Mouse (Mus musculus) stomach, embryonic 16.5 days (tissue): ENCODE results near the gene Eml4. TPM values are rescaled to one million over a fixed set of nuclear protein-coding genes. Genes with fewer than 3 reads are reported as not detected.

Experiments used
- ATAC-seq: fragments of 200-750 bp; cut with Nextera tagmentation; 2 replicates; pipeline ENCODE4 v1.8.0; 2017; ENCODE audit warnings: moderate number of reproducible peaks, moderate TSS enrichment; ENCODE audit not compliant: insufficient read depth, low FRiP score
- H3K27ac ChIP-seq: fragments of 300-500 bp; sonication (generic); 2 replicates; pipeline ENCODE4 v1.5.1; 2014; ENCODE audit warnings: low read length
- H3K27me3 ChIP-seq: fragments of 300-500 bp; sonication (generic); 2 replicates; pipeline ENCODE4 v1.6.1; 2014; ENCODE audit warnings: low read length, control low read depth, mixed read lengths; ENCODE audit not compliant: control insufficient read depth, insufficient read depth
- H3K36me3 ChIP-seq: fragments of 300-500 bp; sonication (generic); 2 replicates; pipeline ENCODE4 v1.6.1; 2014; ENCODE audit warnings: low read length; ENCODE audit not compliant: control insufficient read depth, insufficient read depth
- H3K4me1 ChIP-seq: fragments of 300-500 bp; sonication (generic); 2 replicates; pipeline ENCODE4 v1.6.1; 2014; ENCODE audit warnings: low read length, control low read depth, mixed read lengths; ENCODE audit not compliant: control insufficient read depth, insufficient read depth
- H3K4me2 ChIP-seq: fragments of 300-500 bp; sonication (generic); 2 replicates; pipeline ENCODE4 v1.6.1; 2014; ENCODE audit warnings: low read depth, low read length, mixed read lengths
- H3K4me3 ChIP-seq: fragments of 300-500 bp; sonication (generic); replicated peaks from 2 replicates; pipeline ENCODE4 v1.5.1; 2014; ENCODE audit warnings: mild to moderate bottlenecking, low read length
- H3K9ac ChIP-seq: fragments of 300-500 bp; sonication (generic); 2 replicates; pipeline ENCODE4 v1.6.1; 2014; ENCODE audit warnings: low read length
- H3K9me3 ChIP-seq: fragments of 300-500 bp; sonication (generic); replicated peaks from 2 replicates; pipeline ENCODE4 v1.6.1; 2016; ENCODE audit warnings: low read length, control low read depth; ENCODE audit not compliant: control insufficient read depth
- WGBS: fragments of 180-500 bp; shearing (Covaris S2); extraction: QIAGEN DNeasy Blood & Tissue Kit; methylation state at CpG from one replicate; pipeline ENCODE4 v1.1.7; 2014; 5-methylcytosine and 5-hydroxymethylcytosine counted together
- polyA plus RNA-seq: library from polyadenylated mRNA; unstranded; fragments of >200 nt; fragmentation: Nextera tagmentation; extraction: Ambion mirVana; gene quantifications from 2 replicates; pipeline ENCODE4 v1.2.1, GENCODE M21; 2015

Eml4 gene
- polyA plus RNA-seq, 1 experiment from 2014 or later: 24.2 TPM

DNA sequence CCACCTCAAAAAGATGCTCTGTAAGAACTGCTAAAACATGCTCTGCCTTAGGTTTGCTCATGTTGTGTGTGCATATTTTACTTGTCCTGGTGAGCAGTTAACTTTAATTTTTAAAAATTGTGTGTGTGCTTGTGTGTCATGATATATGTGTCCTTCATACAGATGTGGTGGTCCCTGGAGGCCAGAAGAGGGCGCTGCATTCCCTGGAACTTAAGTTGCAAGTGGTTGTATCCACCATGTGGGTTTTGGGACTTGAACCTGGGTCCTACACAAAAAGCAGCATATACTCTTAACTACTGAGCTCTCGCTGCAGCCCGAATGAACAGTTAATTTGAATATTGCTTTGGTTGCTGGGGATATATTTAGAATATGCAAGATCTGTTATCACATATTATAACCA, 36.4 kb downstream of the Eml4 start:
- no peaks in the 10 kb centered on the region for H3K36me3 ChIP-seq
- H3K9ac ChIP-seq: no peak overlapping the region
- H3K27me3 ChIP-seq: no peaks in the 10 kb centered on the region
- H3K9me3 ChIP-seq: no peaks in the 10 kb centered on the region
- no peak overlapping the region for H3K27ac ChIP-seq
- 76% methylated on average over 3 of the region's 3 CpGs for WGBS
- H3K4me1 ChIP-seq: 0 out of 2 replicates have a peak, but pooled peaks cover 3% of the 10 kb centered on the region
- H3K4me3 ChIP-seq: no peak overlapping the region
- ATAC-seq: no peak
- no peak overlapping the region for H3K4me2 ChIP-seq

DNA sequence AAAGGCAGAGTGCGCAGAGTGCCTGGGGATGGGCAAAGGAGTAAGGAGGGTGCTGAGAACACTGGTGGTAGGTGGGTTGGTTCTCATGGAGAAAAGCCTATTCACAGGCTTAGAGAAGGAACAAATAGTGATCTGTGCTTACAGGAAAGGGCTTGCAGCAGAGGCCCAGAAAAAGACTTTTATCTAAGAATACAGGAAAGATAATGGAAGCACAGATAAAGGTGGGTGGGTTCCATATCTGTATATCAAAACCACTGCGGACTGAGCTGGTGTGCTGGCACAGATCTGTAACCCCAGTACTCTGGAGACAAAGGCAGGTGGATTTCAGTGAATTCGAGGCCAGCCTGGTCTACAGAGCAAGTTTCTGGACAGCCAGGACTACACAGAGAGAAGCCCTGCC, 43.3 kb downstream of the Eml4 start:
- Histone ChIP-seq H3K4me2 (no peak overlapping the region), H3K36me3 (no peaks in the 10 kb centered on the region), H3K9me3 (no peaks in the 10 kb centered on the region), H3K4me1 (0 out of 2 replicates have a peak, but pooled peaks cover 2% of the 10 kb centered on the region), H3K4me3 (no peak overlapping the region), H3K27me3 (no peaks in the 10 kb centered on the region), H3K9ac (no peak overlapping the region), H3K27ac (no peak overlapping the region)
- ATAC-seq: no peak
- WGBS: 62% methylated on average over 3 of the region's 3 CpGs

DNA sequence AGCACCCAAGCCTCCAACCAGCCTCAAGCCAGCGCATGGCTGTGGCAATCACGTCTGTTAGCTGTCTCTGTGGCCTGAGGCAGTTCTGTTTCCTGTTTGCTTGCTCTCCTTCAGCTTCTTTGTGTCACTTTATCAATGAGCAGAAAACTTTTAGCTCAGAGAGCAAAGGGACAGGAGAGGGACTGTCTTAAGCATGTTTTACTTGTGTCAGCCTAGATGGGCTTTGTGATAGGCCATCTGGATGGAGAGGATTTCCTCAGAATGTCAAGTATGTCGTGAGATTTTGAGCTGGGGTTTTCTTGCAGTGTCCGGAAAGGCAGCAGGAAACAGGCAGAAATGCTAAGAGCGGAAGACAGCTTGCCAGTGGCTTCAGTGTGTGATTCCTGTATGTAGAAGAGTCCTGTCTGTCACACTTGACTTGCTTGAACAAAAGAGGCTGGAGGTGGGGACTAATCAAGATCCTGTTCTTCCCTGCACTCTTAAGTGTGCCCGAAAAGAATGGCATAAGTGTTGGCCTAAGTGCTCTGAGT, 46.9 kb downstream of the Eml4 start:
- no peak for ATAC-seq

DNA sequence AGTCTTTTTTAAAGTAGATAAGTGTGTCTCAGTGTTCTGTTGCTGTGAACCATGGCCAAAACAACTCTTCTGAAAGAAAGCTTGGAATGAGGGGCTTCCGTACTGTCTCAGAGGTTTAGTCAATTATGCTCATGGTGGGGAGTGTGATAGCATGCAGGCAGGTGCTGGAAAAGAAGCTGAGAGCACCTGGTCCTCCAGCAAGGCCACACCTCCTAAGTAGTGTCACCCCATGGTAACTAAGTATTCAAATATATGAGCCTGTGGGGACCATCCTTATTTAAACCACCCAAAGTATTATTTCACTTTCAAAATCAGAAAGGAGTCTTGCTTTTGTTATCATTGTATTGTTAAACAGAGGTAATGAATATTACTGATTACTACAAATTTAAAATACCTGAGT, 48.0 kb downstream of the Eml4 start:
- no peak overlapping the region for H3K9ac ChIP-seq
- ATAC-seq: no peak
- H3K4me2 ChIP-seq: no peak overlapping the region
- H3K27me3 ChIP-seq: no peaks in the 10 kb centered on the region
- WGBS: 91% methylated on average over 1 of the region's 1 CpGs
- H3K4me1 ChIP-seq: 0 out of 2 replicates have a peak, but pooled peaks cover 2% of the 10 kb centered on the region
- H3K9me3 ChIP-seq: no peaks in the 10 kb centered on the region
- no peak overlapping the region for H3K27ac ChIP-seq
- no peak overlapping the region for H3K4me3 ChIP-seq
- H3K36me3 ChIP-seq: no peaks in the 10 kb centered on the region

More for the DNA sequence above, 46.9 kb downstream of the Eml4 start:
- H3K27ac ChIP-seq: peak overlapping the region; percentile 81
- no peaks in the 10 kb centered on the region for H3K27me3 ChIP-seq
- no peak overlapping the region for H3K4me2 ChIP-seq
- no peaks in the 10 kb centered on the region for H3K9me3 ChIP-seq
- H3K9ac ChIP-seq: 0 out of 2 replicates have a peak overlapping the region, but pooled peaks have one; percentile 32
- H3K4me1 ChIP-seq: 0 out of 2 replicates have a peak, but pooled peaks cover 2% of the 10 kb centered on the region
- 50% methylated on average over 6 of the region's 6 CpGs for WGBS
- no peaks in the 10 kb centered on the region for H3K36me3 ChIP-seq
- no peak overlapping the region for H3K4me3 ChIP-seq

DNA sequence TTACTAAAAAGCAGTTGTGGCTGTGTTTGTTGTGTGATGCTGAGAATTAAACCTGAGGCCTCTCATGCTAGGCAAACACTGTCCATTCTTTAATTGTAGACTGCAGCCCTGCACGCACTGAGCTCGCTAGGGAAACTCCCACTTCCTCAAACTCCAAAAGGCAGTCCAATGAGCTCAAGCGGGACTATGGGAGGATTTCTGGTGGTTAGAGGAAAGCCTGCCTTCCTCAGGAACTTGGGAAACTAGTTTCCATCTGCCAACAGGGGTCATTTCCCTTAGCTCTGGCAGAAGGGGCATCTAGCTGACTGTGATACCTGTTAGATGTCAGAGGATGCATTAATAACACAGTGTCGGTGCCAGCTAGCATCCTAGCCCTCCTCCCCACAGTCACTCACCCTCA, 79.9 kb downstream of the Eml4 start:
- no peaks in the 10 kb centered on the region for H3K9me3 ChIP-seq
- no peaks in the 10 kb centered on the region for H3K4me1 ChIP-seq
- no peak overlapping the region for H3K4me3 ChIP-seq
- 0 out of 2 replicates have a peak, but pooled peaks cover 3% of the 10 kb centered on the region for H3K36me3 ChIP-seq
- H3K9ac ChIP-seq: no peak overlapping the region
- H3K4me2 ChIP-seq: no peak overlapping the region
- no peak for ATAC-seq
- no peak overlapping the region for H3K27ac ChIP-seq
- 72% methylated on average over 4 of the region's 4 CpGs for WGBS
- H3K27me3 ChIP-seq: no peaks in the 10 kb centered on the region

DNA sequence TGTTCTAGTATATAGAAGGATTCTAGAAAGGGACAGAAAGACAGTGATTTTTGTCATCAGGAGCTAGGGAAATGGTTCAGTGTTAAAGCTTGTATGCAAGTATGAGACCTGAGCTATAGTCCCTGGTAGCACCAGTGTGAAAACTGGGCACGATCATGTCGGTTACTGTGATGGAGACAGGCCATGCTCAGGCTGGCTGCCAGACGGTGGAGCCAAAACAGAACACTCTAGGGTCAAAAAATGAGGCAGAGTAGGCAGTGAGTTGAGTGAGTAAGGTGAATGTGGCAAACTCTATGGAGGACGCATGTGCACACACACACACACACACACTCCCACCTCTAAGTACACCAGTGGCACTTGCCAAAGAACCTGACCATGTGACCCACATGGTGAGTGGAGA, 92.7 kb downstream of the Eml4 start:
- Histone ChIP-seq H3K36me3 (0 out of 2 replicates have a peak, but pooled peaks cover 7% of the 10 kb centered on the region), H3K27me3 (no peaks in the 10 kb centered on the region), H3K9ac (no peak overlapping the region), H3K27ac (no peak overlapping the region), H3K4me1 (no peaks in the 10 kb centered on the region), H3K4me2 (no peak overlapping the region), H3K9me3 (no peaks in the 10 kb centered on the region), H3K4me3 (no peak overlapping the region)
- ATAC-seq: no peak
- 88% methylated on average over 4 of the region's 4 CpGs for WGBS

DNA sequence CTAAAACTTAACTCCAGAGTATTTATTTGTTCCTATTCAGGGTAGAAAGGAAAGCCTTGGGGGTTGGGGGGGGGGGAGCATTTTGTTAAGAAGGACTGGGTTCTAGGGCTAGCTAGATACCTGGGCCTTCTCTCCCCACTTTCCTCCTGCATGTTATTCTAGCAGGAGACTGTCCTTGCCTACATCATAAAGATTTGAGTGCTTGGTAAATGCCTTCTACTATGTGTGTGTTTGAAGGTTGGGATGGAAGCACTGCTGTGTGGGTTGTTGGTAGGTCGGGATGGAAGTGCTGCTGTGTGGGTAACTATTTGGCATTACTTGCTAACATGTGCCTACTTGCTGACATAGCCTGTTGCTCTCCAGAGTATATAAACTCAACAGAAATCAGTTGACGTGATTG, 98.9 kb downstream of the Eml4 start:
- Histone ChIP-seq H3K9me3 (no peaks in the 10 kb centered on the region), H3K36me3 (peaks cover 13% of the 10 kb centered on the region; the same call in 1 of the 2 replicates), H3K4me2 (no peak overlapping the region), H3K9ac (no peak overlapping the region), H3K4me1 (no peaks in the 10 kb centered on the region), H3K27me3 (no peaks in the 10 kb centered on the region), H3K4me3 (no peak overlapping the region), H3K27ac (no peak overlapping the region)
- no peak for ATAC-seq
- WGBS: 87% methylated on average over 2 of the region's 2 CpGs

DNA sequence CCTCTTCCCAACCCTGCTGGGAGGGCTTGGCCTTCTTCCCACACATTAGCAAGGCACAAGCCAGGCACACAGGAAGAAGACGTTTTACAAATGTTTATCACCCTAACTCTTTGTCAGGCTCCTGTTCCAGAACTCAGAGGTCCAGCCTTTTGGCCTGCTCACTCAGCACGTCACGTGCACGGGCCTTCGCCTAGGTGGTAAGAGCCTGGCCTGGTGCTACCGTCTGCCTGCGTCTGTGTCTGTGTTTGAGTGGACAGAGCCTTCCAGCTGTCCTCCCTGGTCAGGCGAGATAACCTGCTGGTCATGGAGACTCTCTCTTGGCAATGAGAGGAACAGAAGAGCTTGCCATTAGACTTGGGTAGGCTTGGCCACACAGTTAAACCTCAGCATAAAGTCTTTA, 100.6 kb downstream of the Eml4 start:
- peaks cover 20% of the 10 kb centered on the region for H3K36me3 ChIP-seq

DNA sequence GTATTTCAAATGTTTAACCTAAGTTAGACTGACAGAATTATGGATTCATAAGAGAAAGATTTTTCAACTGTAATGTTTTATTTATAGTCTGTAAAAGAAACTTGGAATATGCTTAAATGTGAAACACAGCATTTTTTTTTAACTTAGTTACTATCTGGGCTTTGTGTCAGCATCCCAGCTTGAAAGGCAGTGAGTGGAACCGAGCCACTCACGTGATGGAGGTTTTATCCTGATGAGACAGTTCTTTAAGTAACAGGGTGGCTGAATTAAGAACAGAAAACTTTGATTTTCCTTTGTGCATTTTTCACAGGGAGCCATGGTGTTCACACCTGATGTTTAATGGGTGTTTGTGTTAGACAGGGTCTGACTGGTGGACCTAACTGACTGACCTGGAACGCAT, 101.1 kb downstream of the Eml4 start:
- peaks cover 22% of the 10 kb centered on the region for H3K36me3 ChIP-seq
- H3K4me3 ChIP-seq: no peak overlapping the region
- H3K27me3 ChIP-seq: no peaks in the 10 kb centered on the region
- H3K4me2 ChIP-seq: no peak overlapping the region
- 92% methylated on average over 3 of the region's 3 CpGs for WGBS
- H3K9me3 ChIP-seq: no peaks in the 10 kb centered on the region
- no peak for ATAC-seq
- no peak overlapping the region for H3K27ac ChIP-seq
- no peaks in the 10 kb centered on the region for H3K4me1 ChIP-seq
- no peak overlapping the region for H3K9ac ChIP-seq

More for the DNA sequence above, 100.6 kb downstream of the Eml4 start:
- Histone ChIP-seq H3K4me2 (no peak overlapping the region), H3K9ac (no peak overlapping the region), H3K27ac (no peak overlapping the region), H3K4me3 (no peak overlapping the region), H3K27me3 (no peaks in the 10 kb centered on the region), H3K4me1 (no peaks in the 10 kb centered on the region), H3K9me3 (no peaks in the 10 kb centered on the region)
- ATAC-seq: no peak
- 84% methylated on average over 8 of the region's 8 CpGs for WGBS
